Mouse (Mus musculus) forebrain, embryonic 16.5 days (tissue): Measurements from ENCODE around the gene Ctrc. TPM values are rescaled to one million over a fixed set of nuclear protein-coding genes. Genes with fewer than 3 reads are reported as not detected.

Source experiments
- ATAC-seq: fragments of 200-750 bp; cut with Nextera tagmentation; 2 replicates; pipeline ENCODE4 v1.8.0; 2017; ENCODE audit warnings: mild to moderate bottlenecking, moderate library complexity
- H3K27ac ChIP-seq: fragments of 300-500 bp; sonication (generic); 2 replicates; pipeline ENCODE4 v1.5.1; 2014; ENCODE audit warnings: low read length, control low read depth
- H3K27me3 ChIP-seq: fragments of 300-500 bp; sonication (generic); replicated peaks from 2 replicates; pipeline ENCODE4 v1.6.1; 2014; ENCODE audit warnings: low read length; ENCODE audit not compliant: control insufficient read depth, insufficient read depth
- H3K36me3 ChIP-seq: fragments of 300-500 bp; sonication (generic); 2 replicates; pipeline ENCODE4 v1.6.1; 2014; ENCODE audit not compliant: control insufficient read depth, insufficient read depth
- H3K4me1 ChIP-seq: fragments of 300-500 bp; sonication (generic); replicated peaks from 2 replicates; pipeline ENCODE4 v1.6.1; 2014; ENCODE audit warnings: low read length; ENCODE audit not compliant: control insufficient read depth, insufficient read depth
- H3K4me2 ChIP-seq: fragments of 300-500 bp; sonication (generic); 2 replicates; pipeline ENCODE4 v1.6.1; 2014; ENCODE audit warnings: mild to moderate bottlenecking, low read length, control low read depth
- H3K4me3 ChIP-seq: fragments of 300-500 bp; sonication (generic); replicated peaks from 2 replicates; pipeline ENCODE4 v1.5.1; 2014; ENCODE audit warnings: mild to moderate bottlenecking, low read length, control low read depth
- H3K9ac ChIP-seq: fragments of 300-500 bp; sonication (generic); replicated peaks from 2 replicates; pipeline ENCODE4 v1.6.1; 2014; ENCODE audit warnings: low read depth, low read length, control low read depth
- H3K9me3 ChIP-seq: fragments of 300-500 bp; sonication (generic); 2 replicates; pipeline ENCODE4 v1.6.1; 2016; ENCODE audit warnings: low read length; ENCODE audit not compliant: control insufficient read depth
- WGBS: fragments of 180-500 bp; shearing (Covaris S2); extraction: QIAGEN DNeasy Blood & Tissue Kit; methylation state at CpG from one replicate; pipeline ENCODE4 v1.1.7; 2014; 5-methylcytosine and 5-hydroxymethylcytosine counted together
- polyA plus RNA-seq: library from polyadenylated mRNA; unstranded; fragments of >200 nt; fragmentation: Nextera tagmentation; extraction: Ambion mirVana; gene quantifications from 2 replicates; pipeline ENCODE4 v1.2.1, GENCODE M21; 2015

Ctrc gene
- polyA plus RNA-seq = not detected in 2 replicates

- no peak within 1 kb of the TSS for H3K27ac ChIP-seq
- no peaks in the 10 kb centered on the region for H3K36me3 ChIP-seq
- no peak within 1 kb of the TSS for H3K9ac ChIP-seq
- ATAC-seq = no peak
- H3K4me1 ChIP-seq = no peaks in the 10 kb centered on the region
- no peak within 1 kb of the TSS for H3K4me2 ChIP-seq
- no peaks in the 10 kb centered on the region for H3K9me3 ChIP-seq
- no peaks in the 10 kb centered on the region for H3K27me3 ChIP-seq
- H3K4me3 ChIP-seq = no peak within 1 kb of the TSS
- 90% methylated on average over 6 of the region's 6 CpGs for WGBS
Observed at GRCm38 (mm10) chr4:141845999-141846398, at the start of gene Ctrc. Gene Ctrc (minus strand): TSS chr4:141846359.

GRCm38 (mm10) chr4:141895772-141896171 is 49.6 kb upstream of the Ctrc start:
- H3K9ac ChIP-seq = no peak overlapping the region
- no peak overlapping the region for H3K4me2 ChIP-seq
- no peaks in the 10 kb centered on the region for H3K27me3 ChIP-seq
- WGBS = 78% methylated on average over 12 of the region's 12 CpGs
- no peaks in the 10 kb centered on the region for H3K9me3 ChIP-seq
- H3K4me1 ChIP-seq = peaks cover 31% of the 10 kb centered on the region
- H3K27ac ChIP-seq = no peak overlapping the region
- no peaks in the 10 kb centered on the region for H3K36me3 ChIP-seq
- ATAC-seq = no peak
- no peak overlapping the region for H3K4me3 ChIP-seq

- Histone ChIP-seq H3K4me3 (no peak overlapping the region), H3K4me1 (peaks cover 11% of the 10 kb centered on the region), H3K9ac (no peak overlapping the region), H3K36me3 (no peaks in the 10 kb centered on the region), H3K9me3 (no peaks in the 10 kb centered on the region), H3K4me2 (no peak overlapping the region), H3K27ac (no peak overlapping the region), H3K27me3 (no peaks in the 10 kb centered on the region)
- no peak for ATAC-seq
- WGBS = 89% methylated on average over 8 of the region's 8 CpGs
Observed at GRCm38 (mm10) chr4:141893157-141893784, 47.1 kb upstream of the Ctrc start.

GRCm38 (mm10) chr4:141886385-141886968 is 40.3 kb upstream of the Ctrc start:
- no peaks in the 10 kb centered on the region for H3K9me3 ChIP-seq
- H3K27me3 ChIP-seq = no peaks in the 10 kb centered on the region
- no peak overlapping the region for H3K9ac ChIP-seq
- 56% methylated on average over 6 of the region's 6 CpGs for WGBS
- H3K27ac ChIP-seq = no peak overlapping the region
- H3K36me3 ChIP-seq = no peaks in the 10 kb centered on the region
- H3K4me3 ChIP-seq = no peak overlapping the region
- H3K4me1 ChIP-seq = no peaks in the 10 kb centered on the region
- H3K4me2 ChIP-seq = no peak overlapping the region
- no peak for ATAC-seq

GRCm38 (mm10) chr4:141885451-141885850 is 39.3 kb upstream of the Ctrc start:
- Histone ChIP-seq H3K36me3 (no peaks in the 10 kb centered on the region), H3K4me1 (no peaks in the 10 kb centered on the region), H3K9me3 (no peaks in the 10 kb centered on the region), H3K4me3 (no peak overlapping the region), H3K9ac (no peak overlapping the region), H3K27me3 (no peaks in the 10 kb centered on the region), H3K27ac (no peak overlapping the region), H3K4me2 (no peak overlapping the region)
- 89% methylated on average over 9 of the region's 9 CpGs for WGBS
- ATAC-seq = no peak

- H3K9me3 ChIP-seq = no peaks in the 10 kb centered on the region
- no peak overlapping the region for H3K27ac ChIP-seq
- ATAC-seq = no peak
- no peak overlapping the region for H3K4me2 ChIP-seq
- H3K4me3 ChIP-seq = no peak overlapping the region
- no peaks in the 10 kb centered on the region for H3K36me3 ChIP-seq
- no peaks in the 10 kb centered on the region for H3K4me1 ChIP-seq
- WGBS = 89% methylated on average over 7 of the region's 7 CpGs
- H3K27me3 ChIP-seq = no peaks in the 10 kb centered on the region
- H3K9ac ChIP-seq = no peak overlapping the region
Observed at GRCm38 (mm10) chr4:141882858-141883257, 36.7 kb upstream of the Ctrc start.

GRCm38 (mm10) chr4:141881950-141882349 is 35.8 kb upstream of the Ctrc start:
- WGBS = 77% methylated on average over 5 of the region's 5 CpGs
- ATAC-seq = no peak

GRCm38 (mm10) chr4:141881289-141881914 is 35.2 kb upstream of the Ctrc start:
- no peak for ATAC-seq
- H3K36me3 ChIP-seq = no peaks in the 10 kb centered on the region
- H3K27me3 ChIP-seq = no peaks in the 10 kb centered on the region
- H3K4me3 ChIP-seq = no peak overlapping the region
- no peak overlapping the region for H3K4me2 ChIP-seq
- no peak overlapping the region for H3K9ac ChIP-seq
- H3K4me1 ChIP-seq = no peaks in the 10 kb centered on the region
- no peak overlapping the region for H3K27ac ChIP-seq
- H3K9me3 ChIP-seq = no peaks in the 10 kb centered on the region
- 72% methylated on average over 10 of the region's 10 CpGs for WGBS

More at GRCm38 (mm10) chr4:141881950-141882349, 35.8 kb upstream of the Ctrc start:
- no peaks in the 10 kb centered on the region for H3K36me3 ChIP-seq
- no peak overlapping the region for H3K9ac ChIP-seq
- H3K4me1 ChIP-seq = no peaks in the 10 kb centered on the region
- H3K27me3 ChIP-seq = no peaks in the 10 kb centered on the region
- H3K27ac ChIP-seq = no peak overlapping the region
- H3K4me3 ChIP-seq = no peak overlapping the region
- H3K4me2 ChIP-seq = no peak overlapping the region
- H3K9me3 ChIP-seq = no peaks in the 10 kb centered on the region

- Histone ChIP-seq H3K4me3 (no peak overlapping the region), H3K4me1 (peaks cover 8% of the 10 kb centered on the region), H3K27ac (no peak overlapping the region), H3K36me3 (no peaks in the 10 kb centered on the region), H3K9ac (no peak overlapping the region), H3K4me2 (no peak overlapping the region), H3K9me3 (no peaks in the 10 kb centered on the region), H3K27me3 (no peaks in the 10 kb centered on the region)
- 76% methylated on average over 9 of the region's 9 CpGs for WGBS
- ATAC-seq = no peak
Observed at GRCm38 (mm10) chr4:141879875-141880274, 33.7 kb upstream of the Ctrc start.
